Mouse (Mus musculus) embryonic facial prominence, embryonic 15.5 days (tissue): ENCODE results near the gene Olfr1130. TPM values are rescaled to one million over a fixed set of nuclear protein-coding genes. Genes with fewer than 3 reads are reported as not detected.
"Not testable (repeated sequence)": the region's sequence is repeated elsewhere in the genome, so short reads cannot be mapped to it uniquely, and the experiment has no call there.

Experiments used
- ATAC-seq: fragments of 200-750 bp; cut with Nextera tagmentation; 2 replicates; pipeline ENCODE4 v1.8.0; 2017; ENCODE audit warnings: low read depth, moderate TSS enrichment; ENCODE audit not compliant: insufficient number of reproducible peaks, low FRiP score, low TSS enrichment
- H3K27ac ChIP-seq: fragments of 300-500 bp; sonication (generic); replicated peaks from 2 replicates; pipeline ENCODE4 v1.5.1; 2015; ENCODE audit warnings: mild to moderate bottlenecking, inconsistent platforms
- H3K27me3 ChIP-seq: fragments of 300-500 bp; sonication (generic); 2 replicates; pipeline ENCODE4 v1.6.1; 2015; ENCODE audit warnings: inconsistent platforms
- H3K36me3 ChIP-seq: fragments of 300-500 bp; sonication (generic); 2 replicates; pipeline ENCODE4 v1.6.1; 2015; ENCODE audit warnings: mild to moderate bottlenecking, inconsistent platforms
- H3K4me1 ChIP-seq: fragments of 300-500 bp; sonication (generic); 2 replicates; pipeline ENCODE4 v1.6.1; 2015; ENCODE audit warnings: inconsistent platforms
- H3K4me2 ChIP-seq: fragments of 300-500 bp; sonication (generic); replicated peaks from 2 replicates; pipeline ENCODE4 v1.6.1; 2015; ENCODE audit warnings: mild to moderate bottlenecking, inconsistent platforms
- H3K4me3 ChIP-seq: fragments of 300-500 bp; sonication (generic); replicated peaks from 2 replicates; pipeline ENCODE4 v1.5.1; 2015; ENCODE audit warnings: mild to moderate bottlenecking, inconsistent platforms
- H3K9ac ChIP-seq: fragments of 300-500 bp; sonication (generic); 2 replicates; pipeline ENCODE4 v1.6.1; 2015; ENCODE audit warnings: inconsistent platforms
- H3K9me3 ChIP-seq: fragments of 300-500 bp; sonication (generic); replicated peaks from 2 replicates; pipeline ENCODE4 v1.6.1; 2016; ENCODE audit warnings: inconsistent platforms
- WGBS: fragments of 180-500 bp; shearing (Covaris S2); methylation state at CpG from one replicate; pipeline ENCODE4 v1.1.7; 2015; 5-methylcytosine and 5-hydroxymethylcytosine counted together
- polyA plus RNA-seq: library from polyadenylated mRNA; unstranded; fragments of >200 nt; fragmentation: Nextera tagmentation; extraction: Ambion mirVana; gene quantifications from 2 replicates; pipeline ENCODE4 v1.2.1, GENCODE M21; 2015

Gene Olfr1130
- not detected in 2 replicates for polyA plus RNA-seq

GRCm38 (mm10) chr2:87605912-87606311, at the start of gene Olfr1130:
Gene Olfr1130, plus strand, starts transcription at chr2:87606212.
- H3K9me3 ChIP-seq, H3K4me2 ChIP-seq, H3K4me1 ChIP-seq, H3K36me3 ChIP-seq, H3K4me3 ChIP-seq, H3K27ac ChIP-seq, ATAC-seq, H3K27me3 ChIP-seq, H3K9ac ChIP-seq: not testable (repeated sequence)

- not testable (repeated sequence) for H3K4me1 ChIP-seq, H3K4me2 ChIP-seq, H3K36me3 ChIP-seq, H3K9ac ChIP-seq, H3K27me3 ChIP-seq, H3K4me3 ChIP-seq, H3K9me3 ChIP-seq, ATAC-seq, H3K27ac ChIP-seq
- WGBS, result 67% methylated on average over 1 of the region's 1 CpGs
These were observed 32.4 kb upstream of the Olfr1130 start, which contains the start of gene Olfr1129 for GRCm38 (mm10) chr2:87573602-87574001. Gene Olfr1129, plus strand, starts transcription at chr2:87573902.

DNA sequence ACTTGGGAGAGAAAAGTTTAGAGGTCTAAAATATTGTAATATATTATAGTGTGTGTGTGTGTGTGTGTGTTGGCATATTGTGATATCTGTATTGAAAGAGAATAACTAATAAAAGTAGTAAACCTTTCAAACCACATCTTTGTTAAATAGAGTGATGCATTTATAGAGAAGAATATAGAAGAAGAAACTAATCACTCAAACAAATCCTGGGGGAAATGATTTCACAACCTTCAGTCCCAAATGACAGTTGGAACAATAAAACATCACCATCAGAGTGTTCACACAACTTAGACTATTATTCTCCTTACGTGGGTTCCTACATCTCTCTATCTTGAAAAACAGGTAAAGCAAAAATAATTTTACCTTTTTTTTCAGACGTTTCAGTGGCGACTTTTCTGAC, 20.8 kb downstream of the Olfr1130 start, which contains the start of gene Olfr1131:
TSS of gene Olfr1131 (plus strand) at position 301 of the 400 bp plus-strand sequence.
- Histone ChIP-seq H3K4me2 (no peak within 1 kb of the TSS), H3K27ac (no peak within 1 kb of the TSS), H3K27me3 (no peaks in the 10 kb centered on the region), H3K4me3 (no peak within 1 kb of the TSS), H3K36me3 (no peaks in the 10 kb centered on the region), H3K9me3 (no peaks in the 10 kb centered on the region), H3K4me1 (no peaks in the 10 kb centered on the region), H3K9ac (no peak within 1 kb of the TSS)
- ATAC-seq, result no peak
- WGBS, result 69% methylated on average over 3 of the region's 3 CpGs

GRCm38 (mm10) chr2:87637435-87637834, 31.4 kb downstream of the Olfr1130 start, which contains the start of gene Olfr1132:
Gene Olfr1132, minus strand, starts transcription at chr2:87637535.
- no peak for ATAC-seq
- Histone ChIP-seq H3K27ac (no peak within 1 kb of the TSS), H3K9me3 (no peaks in the 10 kb centered on the region), H3K9ac (no peak within 1 kb of the TSS), H3K4me3 (no peak within 1 kb of the TSS), H3K36me3 (no peaks in the 10 kb centered on the region), H3K4me1 (no peaks in the 10 kb centered on the region), H3K27me3 (no peaks in the 10 kb centered on the region), H3K4me2 (no peak within 1 kb of the TSS)

DNA sequence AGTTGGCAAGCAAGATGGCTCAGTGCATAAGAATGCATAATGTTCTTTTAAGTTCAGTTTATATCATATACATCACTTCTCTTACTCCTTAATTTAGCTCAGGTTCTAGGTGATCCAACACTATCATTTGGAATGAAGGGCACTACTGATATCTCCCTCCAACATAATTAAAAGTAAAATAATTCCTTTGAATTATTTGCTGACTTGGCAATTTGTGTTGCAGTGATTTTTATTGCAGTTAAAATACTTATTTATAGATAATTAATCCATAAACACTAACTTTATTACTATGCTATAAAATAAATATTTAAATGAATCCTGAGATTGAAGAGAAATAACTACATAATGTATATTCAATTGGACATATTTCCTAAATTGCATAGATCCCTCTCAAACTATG, 36.4 kb downstream of the Olfr1130 start:
- Histone ChIP-seq H3K4me3 (no peak overlapping the region), H3K9me3 (no peaks in the 10 kb centered on the region), H3K27me3 (no peaks in the 10 kb centered on the region), H3K36me3 (no peaks in the 10 kb centered on the region), H3K9ac (no peak overlapping the region), H3K4me1 (no peaks in the 10 kb centered on the region), H3K27ac (no peak overlapping the region), H3K4me2 (no peak overlapping the region)
- ATAC-seq, result no peak

GRCm38 (mm10) chr2:87647274-87647673, 41.3 kb downstream of the Olfr1130 start, which contains the start of gene Olfr1133:
Gene Olfr1133, minus strand, starts transcription at chr2:87647374.
- Histone ChIP-seq H3K4me3 (no peak within 1 kb of the TSS), H3K9ac (no peak within 1 kb of the TSS), H3K4me1 (no peaks in the 10 kb centered on the region), H3K4me2 (no peak within 1 kb of the TSS), H3K36me3 (no peaks in the 10 kb centered on the region), H3K9me3 (no peaks in the 10 kb centered on the region), H3K27ac (no peak within 1 kb of the TSS), H3K27me3 (no peaks in the 10 kb centered on the region)
- no peak for ATAC-seq

DNA sequence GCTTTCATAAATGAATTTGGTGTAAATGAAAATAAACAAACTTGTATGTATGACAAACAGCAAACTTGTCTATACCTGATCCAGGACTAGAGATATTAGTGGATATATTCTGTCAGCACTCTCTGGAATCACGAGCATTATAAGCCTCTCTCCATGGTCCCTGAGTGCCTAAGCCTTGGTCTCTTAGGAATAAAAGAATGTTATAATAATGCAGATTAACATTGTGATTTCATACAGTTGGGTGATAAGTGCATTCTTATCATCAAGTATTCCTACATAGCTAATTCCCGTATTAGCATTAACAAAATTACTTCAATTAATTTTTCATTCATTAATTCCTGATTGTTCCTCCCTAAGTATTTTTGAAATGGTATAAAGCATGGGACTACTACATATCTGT, 52.3 kb downstream of the Olfr1130 start, which contains the start of gene Olfr1134:
TSS of gene Olfr1134 (minus strand) at position 101 of the 400 bp plus-strand sequence.
- ATAC-seq, result no peak
- Histone ChIP-seq H3K36me3 (no peaks in the 10 kb centered on the region), H3K9ac (no peak within 1 kb of the TSS), H3K27ac (no peak within 1 kb of the TSS), H3K27me3 (no peaks in the 10 kb centered on the region), H3K4me1 (no peaks in the 10 kb centered on the region), H3K4me2 (no peak within 1 kb of the TSS), H3K9me3 (no peaks in the 10 kb centered on the region), H3K4me3 (no peak within 1 kb of the TSS)
- 78% methylated on average over 2 of the region's 2 CpGs for WGBS

Other genes starting within 250 kb of the Olfr1130 start
- gene Olfr1121, start 236.3 kb upstream of the Olfr1130 start, polyA plus RNA-seq, result not detected in 2 replicates
- 0.09 and 0.16 TPM in 2 replicates for gene Olfr1122, start 220.4 kb upstream of the Olfr1130 start, polyA plus RNA-seq
- gene Olfr1123, start 189.6 kb upstream of the Olfr1130 start, polyA plus RNA-seq, result 0.14 and 0.23 TPM in 2 replicates
- gene Olfr1124, start 175.9 kb upstream of the Olfr1130 start, polyA plus RNA-seq, result 0.07 TPM in 1 of 2 replicates, not detected in the other
- gene Olfr1126, start 152.2 kb upstream of the Olfr1130 start, polyA plus RNA-seq, result not detected in 2 replicates
- not detected in 2 replicates for gene Pramel7, start 109.1 kb upstream of the Olfr1130 start, polyA plus RNA-seq
- not detected in 2 replicates for gene Pramel6, start 99.6 kb upstream of the Olfr1130 start, polyA plus RNA-seq
- not detected in 2 replicates for gene Olfr153, start 74.4 kb upstream of the Olfr1130 start, polyA plus RNA-seq
- not detected in 2 replicates for gene Olfr1128, start 60.7 kb upstream of the Olfr1130 start, polyA plus RNA-seq
- 0.17 TPM in 1 of 2 replicates, not detected in the other for gene Olfr1129, start 32.3 kb upstream of the Olfr1130 start, polyA plus RNA-seq
- not detected in 2 replicates for gene Olfr1131, start 20.9 kb downstream of the Olfr1130 start, polyA plus RNA-seq
- not detected in 2 replicates for gene Olfr1132, start 31.3 kb downstream of the Olfr1130 start, polyA plus RNA-seq
- gene Olfr1133, start 41.2 kb downstream of the Olfr1130 start, polyA plus RNA-seq, result 0.24 and 0.49 TPM in 2 replicates
- gene Olfr1134, start 52.2 kb downstream of the Olfr1130 start, polyA plus RNA-seq, result not detected in 2 replicates
- gene Olfr1135, start 67.5 kb downstream of the Olfr1130 start, polyA plus RNA-seq, result not detected in 2 replicates
- gene Olfr1136, start 87.7 kb downstream of the Olfr1130 start, polyA plus RNA-seq, result not detected in 2 replicates
- gene Olfr1137, start 107.0 kb downstream of the Olfr1130 start, polyA plus RNA-seq, result 0.16 TPM in 1 of 2 replicates, not detected in the other
- gene Olfr1138, start 133.8 kb downstream of the Olfr1130 start, polyA plus RNA-seq, result not detected in 2 replicates
- 0.39 TPM in 1 of 2 replicates, not detected in the other for gene Olfr1140, start 137.5 kb downstream of the Olfr1130 start, polyA plus RNA-seq
- not detected in 2 replicates for gene Olfr1141, start 147.8 kb downstream of the Olfr1130 start, polyA plus RNA-seq
- gene Olfr152, start 173.3 kb downstream of the Olfr1130 start, polyA plus RNA-seq, result 0.17 TPM in 1 of 2 replicates, not detected in the other
- gene Olfr1143, start 194.4 kb downstream of the Olfr1130 start, polyA plus RNA-seq, result 0.27 TPM in 1 of 2 replicates, not detected in the other
- not detected in 2 replicates for gene Olfr1145, start 203.6 kb downstream of the Olfr1130 start, polyA plus RNA-seq
- gene Olfr1148, start 224.3 kb downstream of the Olfr1130 start, polyA plus RNA-seq, result not detected in 2 replicates
- 0.04 TPM in 1 of 2 replicates, not detected in the other for gene Olfr1150-ps1, start 237.8 kb downstream of the Olfr1130 start, polyA plus RNA-seq
- gene Olfr1151, start 249.7 kb downstream of the Olfr1130 start, polyA plus RNA-seq, result not detected in 2 replicates